Mouse (Mus musculus) heart, embryonic 13.5 days (tissue): ENCODE measurements around the gene Tmem242. TPM values are rescaled to one million over a fixed set of nuclear protein-coding genes. Genes with fewer than 3 reads are reported as not detected.

Source experiments
- ATAC-seq: fragments of 200-750 bp; cut with Nextera tagmentation; 2 replicates; pipeline ENCODE4 v1.8.0; 2017; ENCODE audit warnings: moderate TSS enrichment; ENCODE audit not compliant: insufficient number of reproducible peaks, low FRiP score, low TSS enrichment; ENCODE audit errors: extremely low read depth
- H3K27ac ChIP-seq: fragments of 300-500 bp; sonication (generic); replicated peaks from 2 replicates; pipeline ENCODE4 v1.5.1; 2015; ENCODE audit warnings: moderate library complexity, mild to moderate bottlenecking, inconsistent platforms
- H3K27me3 ChIP-seq: fragments of 300-500 bp; sonication (generic); replicated peaks from 2 replicates; pipeline ENCODE4 v1.6.1; 2015; ENCODE audit warnings: mild to moderate bottlenecking, inconsistent platforms
- H3K36me3 ChIP-seq: fragments of 300-500 bp; sonication (generic); 2 replicates; pipeline ENCODE4 v1.6.1; 2015; ENCODE audit warnings: mild to moderate bottlenecking, inconsistent platforms
- H3K4me1 ChIP-seq: fragments of 300-500 bp; sonication (generic); 2 replicates; pipeline ENCODE4 v1.6.1; 2015; ENCODE audit warnings: inconsistent platforms
- H3K4me2 ChIP-seq: fragments of 300-500 bp; sonication (generic); 2 replicates; pipeline ENCODE4 v1.6.1; 2015; ENCODE audit warnings: inconsistent platforms, mild to moderate bottlenecking, moderate library complexity
- H3K4me3 ChIP-seq: fragments of 300-500 bp; sonication (generic); 2 replicates; pipeline ENCODE4 v1.5.1; 2015; ENCODE audit warnings: moderate library complexity, mild to moderate bottlenecking, inconsistent platforms
- H3K9ac ChIP-seq: fragments of 300-500 bp; sonication (generic); 2 replicates; pipeline ENCODE4 v1.6.1; 2015; ENCODE audit warnings: inconsistent platforms, mild to moderate bottlenecking, moderate library complexity
- H3K9me3 ChIP-seq: fragments of 300-500 bp; sonication (generic); 2 replicates; pipeline ENCODE4 v1.6.1; 2016; ENCODE audit warnings: inconsistent platforms
- WGBS: fragments of 180-500 bp; shearing (Covaris S2); methylation state at CpG from one replicate; pipeline ENCODE4 v1.1.7; 2015; ENCODE audit warnings: mixed read lengths; 5-methylcytosine and 5-hydroxymethylcytosine counted together
- polyA plus RNA-seq: library from polyadenylated mRNA; unstranded; fragments of >200 nt; fragmentation: Nextera tagmentation; extraction: Ambion mirVana; gene quantifications from 2 replicates; pipeline ENCODE4 v1.2.1, GENCODE M21; 2015

Gene Tmem242
- polyA plus RNA-seq, 1 experiment from 2014 or later = 122 TPM

GRCm38 (mm10) chr17:5416518-5416917 lies 23.5 kb downstream of the Tmem242 start:
- 88% methylated on average over 3 of the region's 3 CpGs for WGBS
- ATAC-seq = no peak

DNA sequence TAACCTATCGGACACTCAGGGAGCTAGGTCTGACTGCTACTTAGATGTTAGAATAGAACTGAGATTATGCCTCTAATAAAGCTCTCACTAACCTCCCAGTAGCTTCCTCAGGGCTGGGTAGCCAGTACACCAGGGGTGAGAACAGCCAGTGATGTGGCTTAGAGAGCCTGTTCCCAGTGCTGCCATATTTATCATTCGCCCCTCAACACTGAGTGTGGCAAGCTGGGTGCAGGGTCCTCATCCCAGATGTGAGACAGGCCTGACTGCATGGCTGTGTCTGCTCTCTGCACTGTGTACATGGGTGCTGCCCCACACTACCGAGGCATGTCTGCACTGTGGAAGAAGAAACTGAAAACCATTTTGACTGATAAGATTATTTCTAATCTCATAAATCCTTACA lies 26.0 kb downstream of the Tmem242 start:
- WGBS = 81% methylated on average over 3 of the region's 3 CpGs
- ATAC-seq = no peak
- no peak overlapping the region for H3K9ac ChIP-seq
- H3K4me1 ChIP-seq = no peaks in the 10 kb centered on the region
- H3K27me3 ChIP-seq = no peaks in the 10 kb centered on the region
- no peak overlapping the region for H3K27ac ChIP-seq
- no peaks in the 10 kb centered on the region for H3K9me3 ChIP-seq
- no peak overlapping the region for H3K4me2 ChIP-seq
- no peak overlapping the region for H3K4me3 ChIP-seq
- H3K36me3 ChIP-seq = peaks cover 52% of the 10 kb centered on the region

More at GRCm38 (mm10) chr17:5416518-5416917, 23.5 kb downstream of the Tmem242 start:
- no peaks in the 10 kb centered on the region for H3K27me3 ChIP-seq
- peaks cover 52% of the 10 kb centered on the region for H3K36me3 ChIP-seq
- H3K9me3 ChIP-seq = no peaks in the 10 kb centered on the region
- peaks cover 8% of the 10 kb centered on the region for H3K4me1 ChIP-seq
- no peak overlapping the region for H3K9ac ChIP-seq
- H3K27ac ChIP-seq = no peak overlapping the region
- H3K4me3 ChIP-seq = no peak overlapping the region
- H3K4me2 ChIP-seq = no peak overlapping the region

DNA sequence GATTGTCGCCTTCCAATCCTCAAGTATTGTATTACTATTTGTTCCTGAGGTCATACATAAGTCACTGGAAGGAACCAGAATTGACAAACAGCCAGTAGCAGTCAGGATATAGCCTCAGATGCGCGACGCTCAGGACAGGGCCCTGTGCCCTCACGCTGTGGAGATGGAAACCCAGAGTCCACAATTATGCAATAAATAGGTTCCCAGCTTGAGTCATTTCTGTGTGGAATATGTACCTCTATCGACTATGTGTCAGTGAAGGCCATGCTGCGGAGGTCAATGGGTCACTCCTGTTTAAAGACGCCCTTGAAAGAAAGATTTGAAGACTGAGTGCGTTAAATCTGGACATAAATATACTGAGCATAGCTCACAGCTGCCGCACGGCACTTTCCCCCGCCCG lies 26.7 kb downstream of the Tmem242 start:
- WGBS = 82% methylated on average over 13 of the region's 13 CpGs
- Histone ChIP-seq H3K36me3 (peaks cover 45% of the 10 kb centered on the region), H3K9me3 (no peaks in the 10 kb centered on the region)

DNA sequence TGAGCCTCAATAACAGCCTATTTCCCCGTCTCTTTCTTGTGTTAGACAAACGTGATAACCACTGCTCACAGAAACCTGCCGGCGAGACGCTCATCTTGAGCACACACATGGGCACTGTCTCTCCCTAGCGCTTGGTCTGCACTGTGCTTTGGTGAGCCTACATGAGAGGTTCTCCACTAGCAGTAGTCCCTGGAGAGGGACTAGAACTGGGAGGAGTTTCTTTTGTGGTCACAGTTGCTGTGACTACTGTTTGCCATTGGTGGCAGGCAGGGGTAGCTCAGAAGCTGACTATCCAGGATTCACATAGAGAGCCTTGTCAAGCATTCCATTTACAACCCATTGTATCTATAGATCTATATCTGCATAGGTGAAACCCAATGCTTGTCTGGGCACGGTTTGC lies 27.3 kb downstream of the Tmem242 start:
- WGBS = 85% methylated on average over 7 of the region's 7 CpGs
- no peaks in the 10 kb centered on the region for H3K4me1 ChIP-seq
- no peak overlapping the region for H3K4me2 ChIP-seq
- no peak overlapping the region for H3K4me3 ChIP-seq
- no peak overlapping the region for H3K27ac ChIP-seq
- H3K36me3 ChIP-seq = peaks cover 39% of the 10 kb centered on the region
- H3K9ac ChIP-seq = no peak overlapping the region
- H3K27me3 ChIP-seq = 0 out of 2 replicates have a peak, but pooled peaks cover 3% of the 10 kb centered on the region
- no peak for ATAC-seq
- no peaks in the 10 kb centered on the region for H3K9me3 ChIP-seq

More for the DNA sequence above, 26.7 kb downstream of the Tmem242 start:
- H3K4me3 ChIP-seq = no peak overlapping the region
- no peaks in the 10 kb centered on the region for H3K4me1 ChIP-seq
- no peak overlapping the region for H3K27ac ChIP-seq
- no peak overlapping the region for H3K9ac ChIP-seq
- no peaks in the 10 kb centered on the region for H3K27me3 ChIP-seq
- ATAC-seq = no peak
- H3K4me2 ChIP-seq = no peak overlapping the region

DNA sequence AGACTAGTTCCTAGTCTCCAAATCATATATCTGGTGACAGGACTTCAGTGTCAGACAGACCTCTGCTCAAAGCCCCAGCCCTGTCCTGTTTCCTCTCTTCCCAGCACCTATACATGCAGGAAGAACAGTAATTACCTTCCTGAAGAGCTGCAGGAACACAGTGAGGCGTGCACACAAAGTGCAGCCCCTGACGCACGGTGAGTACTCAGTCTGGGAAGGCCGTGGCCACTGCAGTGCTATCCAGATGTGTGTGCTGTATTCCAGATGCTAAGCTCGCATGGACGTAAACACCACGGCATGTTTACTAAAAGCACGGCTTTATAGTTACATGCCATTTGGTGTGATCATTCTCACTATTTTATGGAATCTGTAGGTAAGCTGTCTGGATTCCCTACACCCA lies 27.8 kb downstream of the Tmem242 start:
- 0 out of 2 replicates have a peak, but pooled peaks cover 8% of the 10 kb centered on the region for H3K27me3 ChIP-seq
- H3K4me1 ChIP-seq = peaks cover 4% of the 10 kb centered on the region; the same call in 1 of the 2 replicates
- no peak for ATAC-seq
- H3K4me2 ChIP-seq = no peak overlapping the region
- WGBS = 89% methylated on average over 8 of the region's 8 CpGs
- H3K9me3 ChIP-seq = no peaks in the 10 kb centered on the region
- no peak overlapping the region for H3K9ac ChIP-seq
- peaks cover 34% of the 10 kb centered on the region for H3K36me3 ChIP-seq
- no peak overlapping the region for H3K4me3 ChIP-seq
- H3K27ac ChIP-seq = no peak overlapping the region

DNA sequence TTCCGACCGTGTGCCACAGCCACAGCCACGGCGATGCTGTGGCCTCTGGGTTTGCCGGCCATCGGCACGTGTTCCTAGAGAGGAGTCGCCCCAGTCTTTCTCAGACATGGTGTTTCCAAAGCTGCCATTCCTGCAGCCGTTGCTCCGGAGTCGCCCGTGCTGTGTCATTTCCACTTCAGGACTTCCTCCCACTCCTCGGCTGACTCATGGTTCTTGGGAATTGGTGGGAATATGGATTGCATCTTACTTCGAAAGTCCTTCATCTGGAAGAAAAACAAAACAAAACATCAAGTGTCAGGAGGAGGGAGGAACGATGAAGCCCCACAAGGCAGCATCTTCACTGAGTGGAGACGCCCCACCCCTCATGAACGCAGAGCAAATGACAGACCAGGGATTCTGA lies 28.9 kb downstream of the Tmem242 start:
- WGBS = 92% methylated on average over 17 of the region's 17 CpGs
- H3K4me3 ChIP-seq = no peak overlapping the region
- peaks cover 11% of the 10 kb centered on the region for H3K4me1 ChIP-seq
- no peak overlapping the region for H3K4me2 ChIP-seq
- no peak overlapping the region for H3K9ac ChIP-seq
- H3K27ac ChIP-seq = no peak overlapping the region
- no peaks in the 10 kb centered on the region for H3K9me3 ChIP-seq
- peaks cover 16% of the 10 kb centered on the region for H3K27me3 ChIP-seq
- peaks cover 30% of the 10 kb centered on the region for H3K36me3 ChIP-seq
- ATAC-seq = no peak

DNA sequence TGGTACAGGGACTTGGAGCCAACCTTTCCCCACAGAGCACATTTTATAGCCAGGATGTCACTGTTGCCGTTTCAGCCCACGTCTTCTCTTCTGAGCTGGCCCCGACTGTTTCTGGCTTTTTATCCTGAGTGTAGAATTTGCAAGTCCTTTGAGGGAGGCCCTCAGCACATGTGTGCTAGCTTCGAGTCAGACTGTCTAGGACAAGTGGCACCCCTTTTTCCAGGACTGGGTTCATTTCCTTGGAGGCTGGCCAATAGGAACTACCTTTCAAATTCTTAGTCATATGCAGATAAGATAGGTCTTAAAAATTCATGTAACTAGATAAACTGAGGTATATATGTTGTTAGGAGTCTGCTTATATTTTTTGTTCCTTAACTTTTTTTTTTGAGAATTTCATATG lies 29.7 kb downstream of the Tmem242 start:
- no peak overlapping the region for H3K27ac ChIP-seq
- peaks cover 23% of the 10 kb centered on the region for H3K27me3 ChIP-seq
- no peak overlapping the region for H3K4me2 ChIP-seq
- ATAC-seq = no peak
- no peak overlapping the region for H3K9ac ChIP-seq
- H3K36me3 ChIP-seq = peaks cover 28% of the 10 kb centered on the region
- peaks cover 11% of the 10 kb centered on the region for H3K4me1 ChIP-seq
- H3K4me3 ChIP-seq = no peak overlapping the region
- H3K9me3 ChIP-seq = no peaks in the 10 kb centered on the region
- WGBS = 74% methylated on average over 4 of the region's 4 CpGs

DNA sequence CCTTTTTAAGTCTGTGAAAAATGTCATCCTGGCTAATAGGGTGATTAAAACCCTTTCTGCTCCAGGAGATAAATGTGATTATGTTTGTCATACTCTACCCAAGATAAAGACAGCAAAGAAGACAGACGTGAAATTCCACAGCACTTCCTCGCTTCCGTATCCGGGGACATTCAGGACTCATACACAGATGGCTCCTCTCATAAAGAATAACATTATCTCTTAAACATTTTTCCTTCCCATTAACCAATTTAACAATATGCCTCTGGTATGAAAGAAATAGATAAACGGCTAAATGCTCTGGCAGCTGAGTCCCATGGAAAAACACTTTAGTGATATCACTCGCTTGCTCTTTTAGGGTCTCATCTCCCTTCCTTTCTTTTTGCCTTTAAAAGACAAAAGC lies 33.0 kb downstream of the Tmem242 start:
- H3K9ac ChIP-seq = no peak overlapping the region
- H3K4me2 ChIP-seq = peak overlapping the region; percentile 47
- H3K36me3 ChIP-seq = peaks cover 22% of the 10 kb centered on the region
- H3K4me1 ChIP-seq = peaks cover 30% of the 10 kb centered on the region
- no peak for ATAC-seq
- H3K4me3 ChIP-seq = peak overlapping the region; percentile 16; the same call in 1 of the 2 replicates
- 46% methylated on average over 6 of the region's 6 CpGs for WGBS
- no peak overlapping the region for H3K27ac ChIP-seq
- H3K27me3 ChIP-seq = peaks cover 44% of the 10 kb centered on the region
- H3K9me3 ChIP-seq = no peaks in the 10 kb centered on the region

DNA sequence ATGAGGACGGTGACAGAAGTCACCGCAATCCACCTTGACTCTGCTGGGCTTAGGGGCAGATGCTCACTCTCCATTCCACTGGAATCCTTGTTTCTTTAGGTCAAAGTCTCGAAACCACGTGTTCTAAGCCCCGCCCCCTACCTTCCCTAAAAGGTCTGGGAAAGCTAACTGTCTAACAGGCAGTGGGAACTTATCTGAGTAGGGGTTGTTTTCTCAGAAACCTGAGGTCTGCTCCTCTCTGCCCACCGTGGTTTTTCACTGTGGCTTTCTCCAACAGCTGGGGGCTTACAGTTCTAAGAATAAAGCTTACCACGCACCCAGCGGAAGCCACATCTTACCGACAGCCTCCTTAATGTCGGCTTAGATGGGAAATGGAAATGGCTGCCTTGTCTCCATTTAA lies 33.5 kb downstream of the Tmem242 start:
- H3K27me3 ChIP-seq = peaks cover 44% of the 10 kb centered on the region
- no peak overlapping the region for H3K27ac ChIP-seq
- H3K4me3 ChIP-seq = peak overlapping the region; percentile 16; the same call in 1 of the 2 replicates
- H3K36me3 ChIP-seq = peaks cover 19% of the 10 kb centered on the region
- H3K9ac ChIP-seq = no peak overlapping the region
- H3K9me3 ChIP-seq = no peaks in the 10 kb centered on the region
- ATAC-seq = no peak
- peaks cover 33% of the 10 kb centered on the region for H3K4me1 ChIP-seq
- peak overlapping the region; percentile 47 for H3K4me2 ChIP-seq
- 31% methylated on average over 10 of the region's 10 CpGs for WGBS

DNA sequence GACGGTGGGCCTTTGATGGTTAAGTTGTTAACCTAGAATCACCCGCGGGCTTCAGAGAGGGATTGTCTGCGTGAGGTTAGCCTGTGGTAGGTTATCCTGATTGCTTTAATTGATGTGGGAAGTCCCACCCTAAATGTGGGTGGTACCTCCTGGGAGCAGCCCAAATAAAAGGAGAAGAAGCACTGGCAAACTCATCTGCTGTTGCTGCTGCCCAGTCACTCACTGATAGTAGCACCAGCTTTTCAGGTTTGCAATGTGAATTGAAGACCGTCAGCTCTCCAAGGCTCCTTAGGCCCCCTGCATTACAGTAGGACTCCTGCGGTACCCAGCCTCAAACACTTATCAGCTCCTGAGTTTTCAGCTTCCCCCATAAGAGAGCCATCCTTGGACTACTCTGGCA lies 36.2 kb downstream of the Tmem242 start:
- no peak overlapping the region for H3K4me2 ChIP-seq
- H3K9me3 ChIP-seq = no peaks in the 10 kb centered on the region
- H3K36me3 ChIP-seq = no peaks in the 10 kb centered on the region
- no peak for ATAC-seq
- no peak overlapping the region for H3K9ac ChIP-seq
- WGBS = 85% methylated on average over 6 of the region's 6 CpGs
- H3K4me3 ChIP-seq = no peak overlapping the region
- H3K4me1 ChIP-seq = peaks cover 33% of the 10 kb centered on the region
- peaks cover 46% of the 10 kb centered on the region for H3K27me3 ChIP-seq
- no peak overlapping the region for H3K27ac ChIP-seq

- no peak; the same call in 1 of the 2 replicates for ATAC-seq
- H3K9ac ChIP-seq = 0 out of 2 replicates have a peak overlapping the region, but pooled peaks have one; percentile 44
Observed at GRCm38 (mm10) chr17:5402624-5403023, 37.4 kb downstream of the Tmem242 start.

GRCm38 (mm10) chr17:5402069-5402468 lies 38.0 kb downstream of the Tmem242 start:
- H3K36me3 ChIP-seq = no peaks in the 10 kb centered on the region
- H3K4me3 ChIP-seq = peak overlapping the region; percentile 15; the same call in 1 of the 2 replicates
- H3K4me2 ChIP-seq = peak overlapping the region; percentile 59
- no peaks in the 10 kb centered on the region for H3K9me3 ChIP-seq
- peaks cover 33% of the 10 kb centered on the region for H3K4me1 ChIP-seq
- WGBS = 5% methylated on average over 9 of the region's 9 CpGs
- no peak overlapping the region for H3K27ac ChIP-seq
- 0 out of 2 replicates have a peak overlapping the region, but pooled peaks have one; percentile 44 for H3K9ac ChIP-seq
- no peak for ATAC-seq
- peaks cover 44% of the 10 kb centered on the region for H3K27me3 ChIP-seq

More at GRCm38 (mm10) chr17:5402624-5403023, 37.4 kb downstream of the Tmem242 start:
- no peaks in the 10 kb centered on the region for H3K36me3 ChIP-seq
- H3K4me1 ChIP-seq = peaks cover 34% of the 10 kb centered on the region
- 32% methylated on average over 8 of the region's 8 CpGs for WGBS
- no peak overlapping the region for H3K27ac ChIP-seq
- H3K27me3 ChIP-seq = peaks cover 46% of the 10 kb centered on the region
- H3K4me3 ChIP-seq = 0 out of 2 replicates have a peak overlapping the region, but pooled peaks have one; percentile 15
- no peaks in the 10 kb centered on the region for H3K9me3 ChIP-seq
- H3K4me2 ChIP-seq = peak overlapping the region; percentile 59
